Comparison of ENCODE assay signal across 8 mouse cellular contexts in the genomic region with DNA sequence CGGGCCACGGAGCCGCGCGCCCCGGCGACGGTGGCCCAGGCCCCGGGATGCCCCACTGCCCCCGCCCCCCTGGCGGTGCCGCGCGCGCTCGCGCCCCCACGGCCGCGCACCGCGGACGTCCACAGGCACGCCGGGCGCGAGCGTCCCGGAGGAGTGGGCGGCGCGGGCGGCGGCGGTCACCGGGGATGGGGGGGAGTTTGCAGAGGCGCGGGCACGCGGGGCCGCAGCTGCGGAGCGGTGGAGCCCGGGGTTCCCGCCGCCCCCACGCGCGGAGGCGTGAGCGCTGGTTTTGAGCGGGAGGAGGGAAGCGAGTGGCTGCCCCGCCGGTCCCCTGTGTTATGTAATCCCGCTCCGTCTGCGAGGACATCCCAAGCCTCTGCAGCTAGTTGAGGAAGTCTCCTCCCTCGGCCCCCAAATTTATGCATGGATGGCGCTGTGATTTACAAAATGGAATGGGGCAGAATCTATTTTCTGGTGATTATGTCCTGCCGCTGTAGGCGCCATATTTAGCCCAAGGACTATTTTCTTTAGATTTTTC. TPM values are rescaled to one million over a fixed set of nuclear protein-coding genes. Genes with fewer than 3 reads are reported as not detected.
DNase-seq lines count a peak whose midpoint lies in the region; ATAC-seq and TF ChIP-seq lines count a peak whose summit lies in the region.

No protein-coding gene starts in this region.

- H3K9ac ChIP-seq in embryonic facial prominence, embryonic 11.5 days (replicated peaks; ENCODE audit: low read length), result peak overlapping the region; percentile 82
- peak overlapping the region; percentile 80 for H3K9ac ChIP-seq in heart, adult 2 months (ENCODE audit: low read depth, low read length)
- H3K9ac ChIP-seq in limb, embryonic 12.5 days (replicated peaks), result peak overlapping the region; percentile 87
- peak overlapping the region; percentile 97 for H3K9ac ChIP-seq in midbrain, embryonic 14.5 days (replicated peaks; ENCODE audit: low read length)

- WGBS in embryonic facial prominence, embryonic 11.5 days, result under 1% methylated on average over 25 of the region's 62 CpGs
- under 1% methylated on average over 42 of the region's 62 CpGs for WGBS in heart, adult 2 months
- 3% methylated on average over 54 of the region's 62 CpGs for WGBS in kidney, adult 2 months
- under 1% methylated on average over 57 of the region's 62 CpGs for WGBS in limb, embryonic 12.5 days
- under 1% methylated on average over 48 of the region's 62 CpGs for WGBS in midbrain, embryonic 14.5 days

- ATAC-seq in embryonic facial prominence, embryonic 11.5 days (replicated peaks; ENCODE audit: insufficient number of reproducible peaks, low FRiP score, low TSS enrichment, low read depth), result 0 out of 2 replicates have a peak, but pooled peaks have one; percentile 34
- ATAC-seq in limb, embryonic 12.5 days (ENCODE audit: insufficient number of reproducible peaks, insufficient read depth, low FRiP score, low TSS enrichment, low read depth), result peak; percentile 64; the same call in 1 of the 2 replicates
- peak; percentile 83 for ATAC-seq in midbrain, embryonic 14.5 days (ENCODE audit: low FRiP score, low TSS enrichment)

- no peaks in the 10 kb centered on the region for H3K27me3 ChIP-seq in embryonic facial prominence, embryonic 11.5 days (ENCODE audit: control insufficient read depth, insufficient read depth, low read length)
- peaks cover 2% of the 10 kb centered on the region; the same call in 1 of the 2 replicates for H3K27me3 ChIP-seq in heart, adult 2 months (ENCODE audit: control insufficient read depth, insufficient read depth, low read length)
- H3K27me3 ChIP-seq in kidney, adult 2 months (replicated peaks; ENCODE audit: control insufficient read depth, insufficient read depth, low read length), result no peaks in the 10 kb centered on the region
- H3K27me3 ChIP-seq in limb, embryonic 12.5 days, result no peaks in the 10 kb centered on the region
- no peaks in the 10 kb centered on the region for H3K27me3 ChIP-seq in midbrain, embryonic 14.5 days (ENCODE audit: control insufficient read depth, insufficient read depth, low read length)

- H3K9me3 ChIP-seq in embryonic facial prominence, embryonic 11.5 days (replicated peaks; ENCODE audit: control insufficient read depth, low read length), result no peaks in the 10 kb centered on the region
- peaks cover 5% of the 10 kb centered on the region; the same call in 1 of the 2 replicates for H3K9me3 ChIP-seq in limb, embryonic 12.5 days
- H3K9me3 ChIP-seq in midbrain, embryonic 14.5 days (ENCODE audit: control insufficient read depth, low read length), result no peaks in the 10 kb centered on the region

- TF ChIP-seq CTCF in heart, adult 2 months (IDR thresholded peaks at IDR 0.05), result no peak
- TF ChIP-seq CTCF in kidney, adult 2 months (conservative IDR thresholded peaks at IDR 0.05; ENCODE audit: insufficient read depth, insufficient read length, low read depth, low read length), result no peak

- no peaks in the 10 kb centered on the region for H3K4me1 ChIP-seq in embryonic facial prominence, embryonic 11.5 days (ENCODE audit: control insufficient read depth, insufficient read depth, low read length)
- peaks cover 5% of the 10 kb centered on the region for H3K4me1 ChIP-seq in heart, adult 2 months (ENCODE audit: control insufficient read depth, insufficient read depth, low read length)
- H3K4me1 ChIP-seq in kidney, adult 2 months (ENCODE audit: control insufficient read depth, insufficient read depth, low read length), result peaks cover 20% of the 10 kb centered on the region; the same call in 1 of the 2 replicates
- peaks cover 12% of the 10 kb centered on the region for H3K4me1 ChIP-seq in limb, embryonic 12.5 days (replicated peaks)
- peaks cover 13% of the 10 kb centered on the region for H3K4me1 ChIP-seq in midbrain, embryonic 14.5 days (ENCODE audit: control insufficient read depth, insufficient read depth, low read length)

- H3K79me2 ChIP-seq in heart, adult 2 months (replicated peaks; ENCODE audit: control insufficient read depth, insufficient read depth, low read length), result peaks cover 8% of the 10 kb centered on the region

- peak; percentile 81 for TF ChIP-seq POLR2A in heart, adult 2 months (IDR thresholded peaks at IDR 0.05; ENCODE audit: insufficient read depth, low read depth, low read length)
- TF ChIP-seq POLR2A in kidney, adult 2 months (IDR thresholded peaks at IDR 0.05; ENCODE audit: low read depth, low read length), result peak; percentile 13

- no peaks in the 10 kb centered on the region for H3K36me3 ChIP-seq in embryonic facial prominence, embryonic 11.5 days (replicated peaks; ENCODE audit: control insufficient read depth, insufficient read depth, low read depth, low read length)
- peaks cover 4% of the 10 kb centered on the region for H3K36me3 ChIP-seq in heart, adult 2 months (ENCODE audit: control insufficient read depth, insufficient read depth, low read length)
- H3K36me3 ChIP-seq in kidney, adult 2 months (ENCODE audit: control insufficient read depth, insufficient read depth, low read length), result no peaks in the 10 kb centered on the region
- no peaks in the 10 kb centered on the region for H3K36me3 ChIP-seq in limb, embryonic 12.5 days
- no peaks in the 10 kb centered on the region for H3K36me3 ChIP-seq in midbrain, embryonic 14.5 days (ENCODE audit: control insufficient read depth, insufficient read depth, low read length)

- peak; percentile 86 for DNase-seq in 3134 (ENCODE audit: extremely low read depth, insufficient read length, low spot score)
- DNase-seq in adrenal gland, postnatal 14 days, result peak; percentile 91
- peak; percentile 81 for DNase-seq in embryonic facial prominence, embryonic 11.5 days (ENCODE audit: low spot score)
- DNase-seq in heart, adult 2 months, result peak; percentile 86 to 87
- DNase-seq in kidney, adult 2 months, result peak; percentile 87
- DNase-seq in midbrain, embryonic 14.5 days, result peak; percentile 92
- DNase-seq in spleen, adult 12 weeks (ENCODE audit: low spot score), result peak; percentile 43

- peak overlapping the region; percentile 67 for H3K4me2 ChIP-seq in embryonic facial prominence, embryonic 11.5 days (ENCODE audit: low read depth, low read length)
- H3K4me2 ChIP-seq in limb, embryonic 12.5 days, result peak overlapping the region; percentile 78
- H3K4me2 ChIP-seq in midbrain, embryonic 14.5 days (ENCODE audit: low read length), result peak overlapping the region; percentile 66

- intact Hi-C loops in heart, adult 2 months (cut with DNase I), result loop anchor here (1.0 to 2.0 kb wide), 2 partner anchors 17 to 49 kb away; partner anchors contain the start of gene Psmb4

- peak overlapping the region; percentile 93 for H3K27ac ChIP-seq in embryonic facial prominence, embryonic 11.5 days (replicated peaks; ENCODE audit: low read depth, low read length)
- peak overlapping the region; percentile 93 for H3K27ac ChIP-seq in heart, adult 2 months
- H3K27ac ChIP-seq in kidney, adult 2 months (ENCODE audit: insufficient read depth, low read depth, low read length), result peak overlapping the region; percentile 98
- H3K27ac ChIP-seq in limb, embryonic 12.5 days, result peak overlapping the region; percentile 97
- peak overlapping the region; percentile 100 for H3K27ac ChIP-seq in midbrain, embryonic 14.5 days (replicated peaks; ENCODE audit: low read depth, low read length)

- peak overlapping the region; percentile 64 for H3K4me3 ChIP-seq in embryonic facial prominence, embryonic 11.5 days (ENCODE audit: low read depth, low read length)
- peak overlapping the region; percentile 77 for H3K4me3 ChIP-seq in heart, adult 2 months
- peak overlapping the region; percentile 88 for H3K4me3 ChIP-seq in kidney, adult 2 months (ENCODE audit: insufficient read depth, low read depth, low read length)
- peak overlapping the region; percentile 70 for H3K4me3 ChIP-seq in limb, embryonic 12.5 days (replicated peaks)
- H3K4me3 ChIP-seq in midbrain, embryonic 14.5 days (replicated peaks; ENCODE audit: low read depth, low read length), result peak overlapping the region; percentile 61

- peak; percentile 48; the same call in 1 of the 2 replicates for TF ChIP-seq EP300 in heart, adult 2 months (IDR thresholded peaks at IDR 0.05; ENCODE audit: insufficient read depth, low read depth, low read length)

RNA-seq across cellular contexts. Expression of gene Pogz, which starts 0.7 kb away (rescaled TPM):
- total RNA-seq in adrenal gland, postnatal 14 days (2021), result 29.1 and 31.4 TPM in 2 replicates
- 20.1 and 21.5 TPM in 2 replicates for polyA plus RNA-seq in embryonic facial prominence, embryonic 11.5 days (2014; fragmentation: Nextera tagmentation; extraction: Ambion mirVana)
- 10 to 100 TPM; 17.3 TPM for total RNA-seq in heart, adult 2 months (2021)
- 13.7 and 16.4 TPM in 2 replicates for polyA plus RNA-seq in heart, adult 2 months (2012; rRNA removed)
- polyA plus RNA-seq in kidney, adult 2 months (2012; rRNA removed), result 19.7 and 21.0 TPM in 2 replicates
- 21.0 and 23.0 TPM in 2 replicates for polyA plus RNA-seq in limb, embryonic 12.5 days (2016; fragmentation: Nextera tagmentation; extraction: Ambion mirVana)
- 24.2 and 28.7 TPM in 2 replicates for polyA plus RNA-seq in midbrain, embryonic 14.5 days (2014; fragmentation: Nextera tagmentation; extraction: Ambion mirVana)

RNA-seq across cellular contexts. Expression of gene Psmb4, which starts 48.7 kb away (rescaled TPM):
- total RNA-seq in adrenal gland, postnatal 14 days (2021), result 262 and 280 TPM in 2 replicates
- polyA plus RNA-seq in embryonic facial prominence, embryonic 11.5 days (2014; fragmentation: Nextera tagmentation; extraction: Ambion mirVana), result 361 and 381 TPM in 2 replicates
- total RNA-seq in heart, adult 2 months (2021), result 100 to 1,000 TPM; 212 to 223 TPM
- 232 and 374 TPM in 2 replicates for polyA plus RNA-seq in heart, adult 2 months (2012; rRNA removed)
- polyA plus RNA-seq in kidney, adult 2 months (2012; rRNA removed), result 235 and 307 TPM in 2 replicates
- 316 and 330 TPM in 2 replicates for polyA plus RNA-seq in limb, embryonic 12.5 days (2016; fragmentation: Nextera tagmentation; extraction: Ambion mirVana)
- polyA plus RNA-seq in midbrain, embryonic 14.5 days (2014; fragmentation: Nextera tagmentation; extraction: Ambion mirVana), result 377 and 407 TPM in 2 replicates

RNA-seq across cellular contexts. Expression of gene Cgn, which starts 51.7 kb away (rescaled TPM):
- 2.0 and 3.3 TPM in 2 replicates for total RNA-seq in adrenal gland, postnatal 14 days (2021)
- polyA plus RNA-seq in embryonic facial prominence, embryonic 11.5 days (2014; fragmentation: Nextera tagmentation; extraction: Ambion mirVana), result 3.3 and 4.5 TPM in 2 replicates
- under 1 TPM; 0.25 to 0.50 TPM for total RNA-seq in heart, adult 2 months (2021)
- polyA plus RNA-seq in heart, adult 2 months (2012; rRNA removed), result 0.26 and 0.43 TPM in 2 replicates
- polyA plus RNA-seq in kidney, adult 2 months (2012; rRNA removed), result 6.0 and 6.8 TPM in 2 replicates
- polyA plus RNA-seq in limb, embryonic 12.5 days (2016; fragmentation: Nextera tagmentation; extraction: Ambion mirVana), result 6.2 and 6.8 TPM in 2 replicates
- 5.9 and 7.7 TPM in 2 replicates for polyA plus RNA-seq in midbrain, embryonic 14.5 days (2014; fragmentation: Nextera tagmentation; extraction: Ambion mirVana)

Comparison
In these comparisons a context has a peak if more than half of its experiments do, and no peak if none do; other contexts are left out.
1. Peak in every context shown above with its lines: DNase-seq, ATAC-seq, H3K4me3 ChIP-seq and H3K27ac ChIP-seq.